Mouse (Mus musculus) midbrain, embryonic 14.5 days (tissue): ENCODE measurements at regions not wholly inside any gene's neighbourhood (a gene's known extent, or its start where the extent isn't known, plus 50 kb on each side); places are given as distances from the start of the nearest gene placed in this dataset.

Source experiments
- ATAC-seq: fragments of 200-750 bp; cut with Nextera tagmentation; 2 replicates; pipeline ENCODE4 v1.8.0; 2017; ENCODE audit warnings: moderate number of reproducible peaks, moderate library complexity; ENCODE audit not compliant: low FRiP score, low TSS enrichment
- DNase-seq: peaks from one replicate; pipeline ENCODE4 v3.0.0-alpha.2; 2015
- H3K27ac ChIP-seq: fragments of 300-500 bp; sonication (generic); replicated peaks from 2 replicates; pipeline ENCODE4 v1.5.1; 2014; ENCODE audit warnings: mild to moderate bottlenecking, low read depth, low read length, moderate library complexity
- H3K27me3 ChIP-seq: fragments of 300-500 bp; sonication (generic); 2 replicates; pipeline ENCODE4 v1.6.1; 2014; ENCODE audit warnings: low read length, control low read depth, mixed read lengths; ENCODE audit not compliant: control insufficient read depth, insufficient read depth
- H3K36me3 ChIP-seq: fragments of 300-500 bp; sonication (generic); 2 replicates; pipeline ENCODE4 v1.6.1; 2014; ENCODE audit warnings: low read length, control low read depth; ENCODE audit not compliant: control insufficient read depth, insufficient read depth
- H3K4me1 ChIP-seq: fragments of 300-500 bp; sonication (generic); 2 replicates; pipeline ENCODE4 v1.6.1; 2014; ENCODE audit warnings: mild to moderate bottlenecking, antibody characterized with exemption, low read length, control low read depth; ENCODE audit not compliant: control insufficient read depth, insufficient read depth
- H3K4me2 ChIP-seq: fragments of 300-500 bp; sonication (generic); 2 replicates; pipeline ENCODE4 v1.6.1; 2014; ENCODE audit warnings: mild to moderate bottlenecking, low read length, moderate library complexity
- H3K4me3 ChIP-seq: fragments of 300-500 bp; sonication (generic); replicated peaks from 2 replicates; pipeline ENCODE4 v1.5.1; 2014; ENCODE audit warnings: low read depth, low read length
- H3K9ac ChIP-seq: fragments of 300-500 bp; sonication (generic); replicated peaks from 2 replicates; pipeline ENCODE4 v1.6.1; 2014; ENCODE audit warnings: mild to moderate bottlenecking, low read length, moderate library complexity
- H3K9me3 ChIP-seq: fragments of 300-500 bp; sonication (generic); 2 replicates; pipeline ENCODE4 v1.6.1; 2016; ENCODE audit warnings: low read length, control low read depth, mixed read lengths; ENCODE audit not compliant: control insufficient read depth
- WGBS: fragments of 180-500 bp; shearing (Covaris S2); extraction: QIAGEN DNeasy Blood & Tissue Kit; methylation state at CpG from one replicate; pipeline ENCODE4 v1.1.7; 2014; 5-methylcytosine and 5-hydroxymethylcytosine counted together

DNA sequence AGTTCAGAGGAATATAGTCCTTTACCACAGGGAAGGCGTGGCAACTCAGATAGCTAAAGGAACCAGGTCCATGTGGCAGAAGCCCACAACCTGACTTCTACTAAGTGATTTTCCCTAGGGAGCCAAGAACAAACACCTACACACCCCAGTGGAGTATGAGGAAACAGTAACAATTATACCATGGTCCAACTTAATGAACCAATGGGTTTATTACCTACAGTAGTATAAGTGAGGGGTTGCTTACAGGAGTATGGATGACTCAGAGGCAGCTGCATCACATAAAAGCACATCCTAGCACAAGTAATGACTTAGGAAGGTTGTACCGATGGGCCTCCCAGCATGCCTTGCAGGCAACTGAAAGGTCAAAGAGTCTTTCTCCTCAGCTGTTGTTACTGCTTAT, 98.7 kb upstream of the Cul1 start:
- WGBS, result 94% methylated on average over 2 of the region's 2 CpGs
- Histone ChIP-seq H3K4me2 (no peak overlapping the region), H3K9ac (no peak overlapping the region), H3K9me3 (no peaks in the 10 kb centered on the region), H3K27ac (no peak overlapping the region), H3K4me3 (no peak overlapping the region), H3K27me3 (no peaks in the 10 kb centered on the region), H3K4me1 (no peaks in the 10 kb centered on the region), H3K36me3 (no peaks in the 10 kb centered on the region)
- no peak for DNase-seq
- ATAC-seq, result no peak

DNA sequence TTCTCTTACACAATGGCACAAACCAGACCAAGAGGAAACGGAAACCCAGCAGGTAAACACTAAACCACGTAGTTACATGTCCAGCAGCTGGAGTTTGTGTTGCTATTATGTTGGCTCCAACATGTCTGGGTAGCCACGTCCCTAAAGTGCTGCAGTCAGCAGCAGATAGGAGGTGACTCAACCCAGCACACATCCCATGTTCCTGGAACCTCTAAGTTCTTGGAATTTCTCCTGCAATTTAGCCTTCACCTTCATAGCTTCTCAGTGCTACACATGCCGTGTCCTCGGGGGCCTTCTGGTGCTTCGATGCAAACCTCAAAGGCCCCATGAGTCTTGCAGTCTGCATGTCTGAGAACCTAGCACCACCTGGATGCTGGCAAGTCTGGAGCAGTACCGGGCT, 97.7 kb upstream of the Cul1 start:
- DNase-seq (no peak), ATAC-seq (no peak)
- H3K27ac ChIP-seq, result no peak overlapping the region
- no peak overlapping the region for H3K9ac ChIP-seq
- no peaks in the 10 kb centered on the region for H3K27me3 ChIP-seq
- H3K4me2 ChIP-seq, result no peak overlapping the region
- WGBS, result 85% methylated on average over 7 of the region's 7 CpGs
- H3K4me3 ChIP-seq, result no peak overlapping the region
- no peaks in the 10 kb centered on the region for H3K9me3 ChIP-seq
- no peaks in the 10 kb centered on the region for H3K4me1 ChIP-seq
- no peaks in the 10 kb centered on the region for H3K36me3 ChIP-seq

- no peak for ATAC-seq
- Histone ChIP-seq H3K9me3 (no peaks in the 10 kb centered on the region), H3K27me3 (no peaks in the 10 kb centered on the region), H3K27ac (no peak overlapping the region), H3K4me2 (no peak overlapping the region), H3K9ac (no peak overlapping the region), H3K4me3 (no peak overlapping the region), H3K36me3 (no peaks in the 10 kb centered on the region), H3K4me1 (no peaks in the 10 kb centered on the region)
- 79% methylated on average over 7 of the region's 7 CpGs for WGBS
- DNase-seq, result no peak
Observed at GRCm38 (mm10) chr6:47356500-47356899, 96.7 kb upstream of the Cul1 start.

- no peaks in the 10 kb centered on the region for H3K36me3 ChIP-seq
- DNase-seq, result peak; percentile 59
- no peaks in the 10 kb centered on the region for H3K4me1 ChIP-seq
- no peak overlapping the region for H3K9ac ChIP-seq
- H3K4me3 ChIP-seq, result no peak overlapping the region
- H3K27me3 ChIP-seq, result no peaks in the 10 kb centered on the region
- ATAC-seq, result no peak
- no peaks in the 10 kb centered on the region for H3K9me3 ChIP-seq
- H3K27ac ChIP-seq, result no peak overlapping the region
- whole genome bisulfite sequencing, result 44% methylated on average over 2 of the region's 2 CpGs
- no peak overlapping the region for H3K4me2 ChIP-seq
Observed at GRCm38 (mm10) chr6:47358686-47359085, 94.5 kb upstream of the Cul1 start.

DNA sequence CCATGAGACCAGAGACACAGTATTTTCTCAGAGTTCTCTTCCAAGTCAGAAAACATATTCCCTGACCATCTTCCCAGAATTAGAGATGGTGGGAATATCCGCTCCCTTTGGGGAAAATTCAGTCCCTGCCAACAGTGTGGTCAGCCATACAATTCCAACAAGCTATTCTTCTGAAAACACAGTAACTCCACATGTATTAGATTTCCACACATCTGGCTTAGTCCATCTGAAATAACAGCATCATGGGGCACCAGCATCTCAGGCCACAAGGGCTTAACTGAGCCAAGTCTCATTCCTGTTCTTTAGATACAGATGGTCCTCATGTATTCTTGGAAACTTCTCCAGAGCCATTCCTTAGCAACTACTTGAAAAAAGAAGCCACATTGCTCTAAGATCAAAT, 89.2 kb upstream of the Cul1 start:
- ATAC-seq, result no peak
- 95% methylated on average over 1 of the region's 1 CpGs for WGBS

DNA sequence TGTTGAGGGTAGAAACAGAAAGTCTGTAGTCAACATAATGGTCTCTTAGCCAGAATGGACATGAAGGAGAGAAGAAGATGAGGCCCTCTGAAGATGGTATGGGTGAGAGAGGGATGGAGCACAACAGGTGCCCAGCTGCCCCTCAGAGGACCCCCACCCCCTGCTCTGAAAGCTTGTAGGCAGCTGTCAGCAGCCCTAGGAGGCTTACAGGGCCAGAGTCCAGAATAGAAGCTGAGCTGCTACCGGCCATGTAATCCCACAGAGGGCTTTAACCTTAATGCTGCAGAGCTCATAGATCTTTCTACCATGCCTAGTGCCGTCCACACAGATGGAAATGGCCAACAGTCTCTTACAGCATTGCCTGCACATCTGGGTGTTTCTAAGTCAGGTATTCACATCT, 88.6 kb upstream of the Cul1 start:
- H3K4me1 ChIP-seq, result peaks cover 25% of the 10 kb centered on the region
- no peak overlapping the region for H3K9ac ChIP-seq
- no peaks in the 10 kb centered on the region for H3K9me3 ChIP-seq
- no peak for DNase-seq
- H3K27ac ChIP-seq, result no peak overlapping the region
- H3K27me3 ChIP-seq, result no peaks in the 10 kb centered on the region
- no peak overlapping the region for H3K4me2 ChIP-seq
- no peak overlapping the region for H3K4me3 ChIP-seq
- WGBS, result 45% methylated on average over 2 of the region's 2 CpGs
- no peak for ATAC-seq
- no peaks in the 10 kb centered on the region for H3K36me3 ChIP-seq

More for the DNA sequence above, 89.2 kb upstream of the Cul1 start:
- Histone ChIP-seq H3K4me2 (no peak overlapping the region), H3K4me1 (peaks cover 25% of the 10 kb centered on the region), H3K27me3 (no peaks in the 10 kb centered on the region), H3K27ac (no peak overlapping the region), H3K36me3 (no peaks in the 10 kb centered on the region), H3K9me3 (no peaks in the 10 kb centered on the region), H3K9ac (no peak overlapping the region), H3K4me3 (no peak overlapping the region)
- DNase-seq, result no peak

DNA sequence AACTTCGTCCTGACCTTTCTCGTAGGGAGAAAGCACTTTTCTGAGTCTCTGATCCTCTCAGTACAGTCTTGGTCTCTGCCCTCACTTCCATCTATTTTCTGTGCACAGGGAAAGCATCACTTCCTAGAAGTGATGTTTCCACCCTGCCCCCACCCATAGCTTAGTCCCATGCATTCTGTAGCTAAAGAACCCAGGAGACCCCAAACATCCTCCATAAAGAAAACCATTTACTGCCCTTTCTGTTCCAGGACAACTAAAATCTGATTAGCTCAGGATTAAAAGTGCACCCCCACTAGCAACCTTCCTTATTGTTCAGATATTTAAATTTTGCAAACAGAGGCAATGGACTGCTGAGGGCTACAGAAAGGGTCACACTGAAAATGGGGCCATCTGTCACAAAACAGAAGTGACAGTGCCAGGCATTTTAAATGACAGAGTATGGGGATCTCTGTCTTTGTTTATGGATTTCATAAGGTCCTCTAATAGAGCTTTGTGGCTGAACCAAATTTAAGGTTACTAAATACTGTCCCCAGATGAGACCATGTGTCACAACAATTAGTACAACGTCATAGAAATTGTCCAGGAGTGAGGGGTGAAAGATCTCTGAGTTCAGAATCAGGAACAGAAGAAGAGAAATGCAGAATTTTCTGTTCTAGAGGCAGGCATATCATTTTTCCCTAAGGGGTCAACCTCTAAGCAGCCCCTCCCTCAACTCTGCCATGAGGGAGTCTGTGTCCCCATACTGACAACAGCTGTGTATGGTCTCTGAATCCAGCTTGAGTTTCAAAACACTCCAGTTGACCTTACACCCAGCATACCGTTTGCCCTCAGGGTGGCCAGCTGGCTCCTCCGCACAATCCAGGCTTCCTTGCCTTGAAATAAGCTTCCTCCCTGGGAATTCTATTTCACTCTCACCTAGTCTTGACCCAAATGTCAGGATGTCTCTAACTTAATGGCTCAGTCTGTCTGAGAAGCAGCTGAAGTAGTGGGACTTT, 87.2 kb upstream of the Cul1 start:
- WGBS, result 44% methylated on average over 5 of the region's 5 CpGs
- ATAC-seq, result peak; percentile 46; the same call in 1 of the 2 replicates
- peak; percentile 25 for DNase-seq

GRCm38 (mm10) chr6:47367461-47367860, 85.7 kb upstream of the Cul1 start:
- DNase-seq (peak; percentile 71), ATAC-seq (peak; percentile 80)
- WGBS, result 7% methylated on average over 2 of the region's 2 CpGs
- H3K27me3 ChIP-seq, result no peaks in the 10 kb centered on the region
- no peaks in the 10 kb centered on the region for H3K36me3 ChIP-seq
- peak overlapping the region; percentile 67 for H3K27ac ChIP-seq
- no peak overlapping the region for H3K9ac ChIP-seq
- H3K4me3 ChIP-seq, result no peak overlapping the region
- H3K4me1 ChIP-seq, result peaks cover 25% of the 10 kb centered on the region
- H3K9me3 ChIP-seq, result no peaks in the 10 kb centered on the region
- peak overlapping the region; percentile 21; the same call in 1 of the 2 replicates for H3K4me2 ChIP-seq

More for the DNA sequence above, 87.2 kb upstream of the Cul1 start:
- no peak overlapping the region for H3K4me2 ChIP-seq
- no peak overlapping the region for H3K9ac ChIP-seq
- no peaks in the 10 kb centered on the region for H3K27me3 ChIP-seq
- H3K36me3 ChIP-seq, result no peaks in the 10 kb centered on the region
- peaks cover 25% of the 10 kb centered on the region for H3K4me1 ChIP-seq
- H3K4me3 ChIP-seq, result no peak overlapping the region
- peak overlapping the region; percentile 52 for H3K27ac ChIP-seq
- H3K9me3 ChIP-seq, result no peaks in the 10 kb centered on the region

DNA sequence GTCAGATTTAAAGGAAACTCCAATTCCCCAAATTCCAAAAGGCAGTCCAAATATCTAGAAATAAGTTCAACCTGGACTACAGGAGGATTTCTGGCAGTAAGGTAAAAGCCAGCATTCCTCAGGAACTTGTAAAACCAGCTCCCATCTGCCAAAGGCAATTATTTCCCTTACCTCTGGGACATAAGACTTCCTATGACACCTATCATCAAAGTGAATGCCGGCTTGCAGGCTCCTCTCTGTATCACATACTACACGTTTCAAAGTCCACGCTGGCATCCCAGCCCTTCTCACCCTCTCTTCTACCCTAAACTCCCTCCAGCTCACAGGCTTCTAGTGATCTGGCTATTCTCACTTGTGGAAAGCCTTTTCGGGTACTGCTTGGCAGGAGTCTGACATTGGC, 77.5 kb upstream of the Cul1 start:
- no peak for ATAC-seq
- Histone ChIP-seq H3K27me3 (no peaks in the 10 kb centered on the region), H3K4me3 (no peak overlapping the region), H3K9ac (no peak overlapping the region), H3K4me2 (no peak overlapping the region), H3K27ac (no peak overlapping the region), H3K36me3 (no peaks in the 10 kb centered on the region), H3K4me1 (no peaks in the 10 kb centered on the region), H3K9me3 (no peaks in the 10 kb centered on the region)
- WGBS, result 89% methylated on average over 4 of the region's 4 CpGs
- no peak for DNase-seq
